Mouse (Mus musculus) embryonic fibroblast, embryonic 13.5 days (primary cell): ENCODE measurements around the gene Rab4a.

Experiments used
- CTCF ChIP-seq: IDR thresholded peaks from 2 replicates; pipeline ENCODE4 v1.5.1; 2011; ENCODE audit warnings: mild to moderate bottlenecking, control low read depth, low read length, moderate library complexity, borderline replicate concordance; ENCODE audit not compliant: insufficient read depth
- POLR2A ChIP-seq: IDR thresholded peaks from 2 replicates; pipeline ENCODE4 v1.6.1; 2011; ENCODE audit warnings: low read depth, mild to moderate bottlenecking, control low read depth, low read length, moderate library complexity

- TF ChIP-seq POLR2A: no peak
- TF ChIP-seq CTCF: no peak
Measured at GRCm38 (mm10) chr8:123789461-123789860, 16.3 kb upstream of the Rab4a start.
